Mouse (Mus musculus): ENCODE results near the gene Gm10073. TPM values are rescaled to one million over a fixed set of nuclear protein-coding genes. Genes with fewer than 3 reads are reported as not detected.

The Gm10073 gene
- total RNA-seq, 1 experiment from 2014 or later: 11.4 TPM

DNA sequence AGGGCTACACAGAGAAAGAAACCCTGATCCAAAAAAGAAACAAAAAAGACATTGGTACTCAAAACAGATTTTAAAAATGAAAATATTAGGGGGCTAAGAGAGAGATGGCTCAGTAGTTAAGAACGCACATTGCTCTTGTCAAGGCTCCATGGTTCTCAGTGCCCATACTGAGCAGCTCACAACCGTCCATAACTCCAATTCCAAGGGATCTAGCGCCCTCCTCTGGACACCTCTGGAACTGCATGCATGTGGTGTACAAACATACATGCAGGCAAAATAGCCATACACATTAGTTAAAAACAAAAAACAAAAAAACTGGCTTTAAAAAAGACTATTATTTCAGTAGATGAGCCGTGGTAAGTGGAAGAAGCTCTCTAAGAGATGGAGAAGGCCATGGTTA, 42.7 kb downstream of the Gm10073 start:
- ATAC-seq (replicated peaks in 1 of 2; ENCODE audit: insufficient read depth in 1 of 2, low FRiP score in 2 of 2, low TSS enrichment in 1 of 2, low read depth in 1 of 2, poor library complexity in 2 of 2, severe bottlenecking in 2 of 2): no peak

DNA sequence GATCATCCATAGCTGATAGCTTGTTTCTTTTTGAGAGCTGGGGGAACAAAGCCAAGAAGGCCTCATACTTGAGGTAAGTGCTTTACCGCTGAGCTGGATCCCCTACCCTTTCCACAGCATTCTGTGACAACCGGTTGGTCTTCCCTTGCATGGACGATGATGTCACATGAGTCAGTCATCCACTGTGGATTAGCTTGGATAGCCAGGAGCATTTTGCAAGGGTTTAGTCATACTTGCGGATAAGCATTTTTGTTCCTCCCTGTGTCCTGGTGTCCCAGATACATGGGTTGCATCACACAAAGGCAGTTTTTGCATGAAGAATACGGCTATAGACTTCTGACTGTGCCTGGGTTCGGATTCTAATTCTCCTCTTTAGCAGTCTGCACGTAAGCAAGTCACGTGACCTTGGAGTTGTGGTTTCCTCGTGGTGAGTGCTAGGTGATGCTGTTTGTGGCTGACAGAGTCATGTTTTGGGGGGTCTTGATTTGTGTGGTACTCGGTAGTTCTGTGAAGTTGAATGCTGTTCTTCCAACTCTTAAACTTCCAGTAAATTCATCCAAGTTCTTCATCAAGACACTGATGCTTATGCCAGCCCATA, 43.3 kb downstream of the Gm10073 start:
- no peak for ATAC-seq (replicated peaks in 1 of 2; ENCODE audit: insufficient read depth in 1 of 2, low FRiP score in 2 of 2, low TSS enrichment in 1 of 2, low read depth in 1 of 2, poor library complexity in 2 of 2, severe bottlenecking in 2 of 2)

DNA sequence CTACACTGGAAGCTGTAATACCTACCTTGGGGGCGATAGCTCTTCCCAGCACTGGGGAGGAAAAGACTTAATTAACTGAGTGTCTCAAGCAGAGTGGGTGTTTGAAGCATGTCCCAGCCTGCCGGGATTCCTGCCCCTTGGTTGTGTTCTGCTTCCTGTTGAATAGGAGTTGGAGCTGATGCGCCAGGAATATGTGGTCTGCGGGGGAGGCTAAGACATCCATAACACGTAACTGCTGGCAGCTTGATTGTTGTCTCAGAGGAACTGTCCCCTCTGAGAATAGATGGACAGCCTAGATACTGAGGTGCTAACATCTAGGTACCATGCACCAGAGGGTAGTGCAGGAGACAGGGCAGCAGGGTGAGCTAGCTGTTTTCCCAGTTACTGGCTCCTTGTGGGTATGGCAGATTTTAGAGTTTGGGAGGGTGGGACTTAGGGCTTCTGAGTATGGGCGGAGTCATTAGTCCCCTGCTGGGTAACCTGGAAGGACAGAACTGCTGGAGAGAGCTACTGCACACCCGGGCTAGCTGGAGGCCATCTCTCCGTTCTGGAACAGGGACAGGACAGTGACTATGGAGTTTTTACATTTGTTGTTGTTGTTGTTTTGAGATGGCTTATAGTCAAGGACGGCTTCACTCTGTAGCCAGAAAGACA, 44.5 kb downstream of the Gm10073 start:
- no peak for ATAC-seq (replicated peaks in 1 of 2; ENCODE audit: insufficient read depth in 1 of 2, low FRiP score in 2 of 2, low TSS enrichment in 1 of 2, low read depth in 1 of 2, poor library complexity in 2 of 2, severe bottlenecking in 2 of 2)

DNA sequence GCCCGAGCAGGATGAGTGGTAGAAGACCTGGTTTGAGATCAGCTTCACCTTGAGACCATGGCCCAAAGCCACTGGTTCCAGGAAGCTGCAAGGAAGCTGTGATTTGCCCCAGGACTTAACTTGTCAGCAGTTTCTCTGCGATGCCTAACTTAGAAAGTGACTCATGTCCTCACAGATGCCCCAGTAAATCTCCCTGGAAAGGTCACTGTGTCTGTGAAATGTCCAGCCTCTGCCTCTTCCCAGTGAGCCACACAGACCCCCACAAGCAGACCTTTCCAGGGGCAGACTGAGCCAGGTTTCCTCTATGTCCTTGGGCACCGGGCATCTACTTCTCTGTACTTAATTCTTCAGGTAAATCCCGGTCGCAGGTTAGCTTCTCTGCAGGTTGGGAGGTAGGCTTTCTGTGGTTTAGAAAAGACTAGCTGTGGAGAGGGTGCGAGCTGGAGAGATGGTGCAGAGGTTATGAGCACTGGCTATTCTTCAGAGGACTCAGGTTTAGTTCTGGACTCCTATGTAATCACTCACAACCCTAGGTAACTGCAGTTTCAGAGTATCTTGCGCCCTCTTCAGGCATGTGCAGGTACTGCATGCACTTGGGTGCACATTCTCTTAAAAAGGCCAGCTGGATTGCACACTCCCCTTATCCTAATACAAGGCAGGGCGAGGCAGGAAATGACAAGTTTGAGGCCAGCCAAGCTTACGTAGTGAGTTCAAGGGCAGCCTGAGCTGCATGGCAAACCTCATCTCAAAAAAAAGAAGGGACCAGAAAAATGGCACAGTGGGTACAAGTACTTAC, 45.8 kb downstream of the Gm10073 start:
- ATAC-seq (replicated peaks in 1 of 2; ENCODE audit: insufficient read depth in 1 of 2, low FRiP score in 2 of 2, low TSS enrichment in 1 of 2, low read depth in 1 of 2, poor library complexity in 2 of 2, severe bottlenecking in 2 of 2): no peak

DNA sequence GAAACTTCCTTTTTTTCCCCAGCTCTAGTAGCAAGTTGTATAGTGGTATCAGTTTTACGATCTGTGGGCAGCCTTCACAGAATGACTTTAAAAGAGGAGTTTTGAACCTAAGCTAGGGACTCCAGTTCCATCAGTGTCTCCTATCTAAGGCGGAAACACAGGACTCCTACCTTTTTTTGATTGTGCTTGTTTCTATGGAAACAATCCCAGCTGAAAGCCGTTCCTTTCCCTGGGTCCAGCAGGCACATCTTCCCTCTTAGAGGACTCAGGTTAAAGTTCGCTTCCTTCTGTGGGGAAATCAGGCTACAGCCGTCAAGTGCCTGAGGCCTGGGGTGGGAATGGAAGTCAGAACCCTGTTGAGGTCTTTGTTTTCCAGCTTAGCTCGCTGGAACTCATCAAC, 46.5 kb downstream of the Gm10073 start:
- no peak for ATAC-seq (replicated peaks in 1 of 2; ENCODE audit: insufficient read depth in 1 of 2, low FRiP score in 2 of 2, low TSS enrichment in 1 of 2, low read depth in 1 of 2, poor library complexity in 2 of 2, severe bottlenecking in 2 of 2)

Other genes starting within 250 kb of the Gm10073 start
- 0.25 and 0.31 TPM in 2 replicates for gene Smpd3, start 235.5 kb downstream of the Gm10073 start, total RNA-seq (2017)
- gene Zfp90, start 158.1 kb downstream of the Gm10073 start, total RNA-seq (2017): 16.1 and 18.6 TPM in 2 replicates
- gene 6030452D12Rik, start 72.9 kb downstream of the Gm10073 start, total RNA-seq (2017): not detected in 2 replicates
- gene Cdh3, start 62.6 kb downstream of the Gm10073 start, total RNA-seq (2017): not detected in 2 replicates
- 0.60 and 0.88 TPM in 2 replicates for gene Cdh1, start 29.9 kb upstream of the Gm10073 start, total RNA-seq (2017)
- 5.4 and 6.2 TPM in 2 replicates for gene Tango6, start 109.6 kb upstream of the Gm10073 start, total RNA-seq (2017)

Measured in hematopoietic stem cell, adult 5-6 weeks (primary cell).